Mouse (Mus musculus): ENCODE results near the gene Traf7. TPM values are rescaled to one million over a fixed set of nuclear protein-coding genes. Genes with fewer than 3 reads are reported as not detected.

The Traf7 gene
- 100 to 1,000 TPM; 162 to 172 TPM for total RNA-seq (2023)

GRCm38 (mm10) chr17:24527723-24528559 lies at the start of gene Traf7:
Gene Traf7 (minus strand): TSS chr17:24527938.

GRCm38 (mm10) chr17:24549618-24550415 lies 22.1 kb upstream of the Traf7 start, which contains the start of gene Pkd1:
Gene Pkd1 (plus strand): TSS chr17:24549834.

GRCm38 (mm10) chr17:24534160-24534718 lies 6.5 kb upstream of the Traf7 start, which contains the start of gene Rab26:
Gene Rab26 (minus strand): TSS chr17:24534210.

GRCm38 (mm10) chr17:24488186-24488661 lies 39.5 kb downstream of the Traf7 start, which contains the start of gene Caskin1:
Gene Caskin1 (plus strand): TSS chr17:24488601.

GRCm38 (mm10) chr17:24478663-24479380 lies 48.9 kb downstream of the Traf7 start, which contains the start of gene Mlst8:
Gene Mlst8 (minus strand): TSS chr17:24479078.

GRCm38 (mm10) chr17:24473612-24474275 lies 54.0 kb downstream of the Traf7 start, which contains the start of gene Bricd5:
Gene Bricd5 (plus strand): TSS chr17:24473884.

GRCm38 (mm10) chr17:24469910-24470602 lies 57.7 kb downstream of the Traf7 start, which contains the start of the genes E4f1 and Pgp:
Gene E4f1 (minus strand): TSS chr17:24470313.
Gene Pgp (plus strand): TSS chr17:24470392.

Other genes starting within 250 kb of the Traf7 start
- under 1 TPM in 1 of 2 experiments, not detected in 1; 0.23 TPM for gene Abca17, start 176.9 kb downstream of the Traf7 start, total RNA-seq (2023)
- gene Abca3, start 176.0 kb downstream of the Traf7 start, total RNA-seq (2023), result 10 to 100 TPM; 43.3 to 52.2 TPM
- gene Rnps1, start 113.4 kb downstream of the Traf7 start, total RNA-seq (2023), result 100 to 1,000 TPM; 153 to 159 TPM
- 10 to 100 TPM; 17.3 to 17.4 TPM for gene Eci1, start 101.3 kb downstream of the Traf7 start, total RNA-seq (2023)
- gene Dnase1l2, start 84.8 kb downstream of the Traf7 start, total RNA-seq (2023), result 1 to 10 TPM; 5.6 to 6.0 TPM
- 10 to 100 TPM; 64.4 to 88.9 TPM for gene E4f1, start 57.6 kb downstream of the Traf7 start, total RNA-seq (2023)
- gene Pgp, start 57.5 kb downstream of the Traf7 start, total RNA-seq (2023), result 10 to 100 TPM; 15.5 to 17.4 TPM
- gene Bricd5, start 54.1 kb downstream of the Traf7 start, total RNA-seq (2023), result 1 to 10 TPM in 1 of 2 experiments, under 1 TPM in 1; 0.76 to 1.2 TPM
- gene Mlst8, start 48.9 kb downstream of the Traf7 start, total RNA-seq (2023), result 10 to 100 TPM; 27.6 to 29.2 TPM
- not detected for gene Caskin1, start 39.3 kb downstream of the Traf7 start, total RNA-seq (2023)
- 1 to 10 TPM; 1.8 to 2.0 TPM for gene Rab26, start 6.3 kb upstream of the Traf7 start, total RNA-seq (2023)
- gene Pkd1, start 21.9 kb upstream of the Traf7 start, total RNA-seq (2023), result 100 to 1,000 TPM; 103 to 104 TPM
- gene Tsc2, start 104.7 kb upstream of the Traf7 start, total RNA-seq (2023), result 10 to 100 TPM; 58.4 to 76.0 TPM
- 1 to 10 TPM; 4.3 to 5.2 TPM for gene Nthl1, start 104.7 kb upstream of the Traf7 start, total RNA-seq (2023)
- not detected for gene Slc9a3r2, start 122.4 kb upstream of the Traf7 start, total RNA-seq (2023)
- gene Npw, start 130.5 kb upstream of the Traf7 start, total RNA-seq (2023), result not detected
- 10 to 100 TPM; 63.7 to 67.1 TPM for gene Zfp598, start 141.7 kb upstream of the Traf7 start, total RNA-seq (2023)
- gene Syngr3, start 162.0 kb upstream of the Traf7 start, total RNA-seq (2023), result under 1 TPM in 1 of 2 experiments, not detected in 1; 0.47 TPM
- 10 to 100 TPM; 20.5 to 22.8 TPM for gene Gfer, start 168.2 kb upstream of the Traf7 start, total RNA-seq (2023)
- 1 to 10 TPM; 2.4 to 5.0 TPM for gene Noxo1, start 168.3 kb upstream of the Traf7 start, total RNA-seq (2023)
- 10 to 100 TPM; 27.4 to 33.3 TPM for gene Tbl3, start 179.7 kb upstream of the Traf7 start, total RNA-seq (2023)
- not detected for gene Rnf151, start 190.1 kb upstream of the Traf7 start, total RNA-seq (2023)
- gene Rps2, start 190.2 kb upstream of the Traf7 start, total RNA-seq (2023), result 1,000 to 10,000 TPM; 1,514 to 1,529 TPM
- gene Ndufb10, start 196.5 kb upstream of the Traf7 start, total RNA-seq (2023), result 10 to 100 TPM; 64.9 to 73.3 TPM
- under 1 TPM in 1 of 2 experiments, not detected in 1; 0.56 TPM for gene Rpl3l, start 199.9 kb upstream of the Traf7 start, total RNA-seq (2023)
- gene Msrb1, start 208.7 kb upstream of the Traf7 start, total RNA-seq (2023), result 10 to 100 TPM; 29.5 to 43.8 TPM
- gene Hs3st6, start 225.1 kb upstream of the Traf7 start, total RNA-seq (2023), result not detected